Mouse (Mus musculus) forebrain, embryonic 16.5 days (tissue): ENCODE data around the gene Tex33. TPM values are rescaled to one million over a fixed set of nuclear protein-coding genes. Genes with fewer than 3 reads are reported as not detected.

Experiments
- microRNA-seq: library from miRNA; unstranded; fragments of <30 nt; microRNA quantifications from one replicate; pipeline ENCODE4, GENCODE M21; 2017
- polyA plus RNA-seq: library from polyadenylated mRNA; unstranded; fragments of >200 nt; fragmentation: Nextera tagmentation; extraction: Ambion mirVana; gene quantifications from 2 replicates; pipeline ENCODE4 v1.2.1, GENCODE M21; 2015

Gene Tex33
- polyA plus RNA-seq, 1 experiment from 2014 or later = not detected

Small RNA genes within 50 kb of the gene (microRNA-seq; reads per million reads assigned to microRNA genes)
- gene Mir7676-2 = not detected

Other genes starting within 250 kb of the Tex33 start
- 113 and 114 TPM in 2 replicates for gene Ift27, start 221.8 kb downstream of the Tex33 start, polyA plus RNA-seq
- not detected in 2 replicates for gene Pvalb, start 189.5 kb downstream of the Tex33 start, polyA plus RNA-seq
- gene Ncf4, start 151.1 kb downstream of the Tex33 start, polyA plus RNA-seq = 0.53 and 0.83 TPM in 2 replicates
- 0.06 and 0.15 TPM in 2 replicates for gene Csf2rb2, start 90.2 kb downstream of the Tex33 start, polyA plus RNA-seq
- 0.27 and 0.65 TPM in 2 replicates for gene Csf2rb, start 70.2 kb downstream of the Tex33 start, polyA plus RNA-seq
- gene Tst, start 10.0 kb upstream of the Tex33 start, polyA plus RNA-seq = 25.1 and 28.4 TPM in 2 replicates
- gene Mpst, start 10.5 kb upstream of the Tex33 start, polyA plus RNA-seq = 4.4 and 5.0 TPM in 2 replicates
- 105 and 141 TPM in 2 replicates for gene Kctd17, start 32.7 kb upstream of the Tex33 start, polyA plus RNA-seq
- gene Tmprss6, start 72.7 kb upstream of the Tex33 start, polyA plus RNA-seq = 0.06 and 0.22 TPM in 2 replicates
- not detected in 2 replicates for gene Il2rb, start 99.4 kb upstream of the Tex33 start, polyA plus RNA-seq
- gene C1qtnf6, start 135.5 kb upstream of the Tex33 start, polyA plus RNA-seq = 5.6 and 6.4 TPM in 2 replicates
- 1.1 and 1.8 TPM in 2 replicates for gene Sstr3, start 148.8 kb upstream of the Tex33 start, polyA plus RNA-seq
- gene Rac2, start 176.9 kb upstream of the Tex33 start, polyA plus RNA-seq = 3.6 and 5.1 TPM in 2 replicates
- 4.5 and 5.5 TPM in 2 replicates for gene Cyth4, start 201.1 kb upstream of the Tex33 start, polyA plus RNA-seq